Mouse (Mus musculus): ENCODE measurements around the gene Fgfr2. TPM values are rescaled to one million over a fixed set of nuclear protein-coding genes. Genes with fewer than 3 reads are reported as not detected.

Gene Fgfr2
- polyA plus RNA-seq, 1 experiment = 1.7 TPM

GRCm38 (mm10) chr7:131605481-131605880 lies 1517.7 kb downstream of the Fgfr2 start:
- Histone ChIP-seq H3K4me3 (ENCODE audit: insufficient read depth, poor library complexity, severe bottlenecking) (no peak overlapping the region), H3ac (ENCODE audit: control insufficient read depth, insufficient read length, low read depth) (no peak overlapping the region), H3K36me3 (ENCODE audit: control insufficient read depth, insufficient read depth) (no peaks in the 10 kb centered on the region), H3K27me3 (ENCODE audit: control insufficient read depth, insufficient read depth, insufficient read length) (peaks cover 31% of the 10 kb centered on the region), H3K79me3 (ENCODE audit: low read depth) (no peaks in the 10 kb centered on the region), H3K79me2 (ENCODE audit: control insufficient read depth, insufficient read depth) (no peaks in the 10 kb centered on the region)
- TF ChIP-seq USF1 (IDR thresholded peaks at IDR 0.05; ENCODE audit: low read depth) = no peak
- no peak for TF ChIP-seq MYOD1 (IDR thresholded peaks at IDR 0.05; ENCODE audit: control insufficient read depth, insufficient read length, low read depth)
- no peak for TF ChIP-seq MYOG (IDR thresholded peaks at IDR 0.05; ENCODE audit: control insufficient read depth, extremely low read depth, insufficient read length)
- no peak for TF ChIP-seq CTCF (IDR thresholded peaks at IDR 0.05; ENCODE audit: control insufficient read depth, insufficient read depth, insufficient read length)
- TF ChIP-seq CEBPB (IDR thresholded peaks at IDR 0.05; ENCODE audit: low read depth) = no peak
- TF ChIP-seq FOSL1 (IDR thresholded peaks at IDR 0.05; ENCODE audit: insufficient read depth, low read length, poor library complexity, severe bottlenecking) = no peak
- no peak for TF ChIP-seq MAX (IDR thresholded peaks at IDR 0.05)

GRCm38 (mm10) chr7:131604946-131605345 lies 1518.2 kb downstream of the Fgfr2 start:
- peaks cover 35% of the 10 kb centered on the region for H3K27me3 ChIP-seq (ENCODE audit: control insufficient read depth, insufficient read depth, insufficient read length)
- no peaks in the 10 kb centered on the region for H3K79me2 ChIP-seq (ENCODE audit: control insufficient read depth, insufficient read depth)
- no peaks in the 10 kb centered on the region for H3K79me3 ChIP-seq (ENCODE audit: low read depth)
- no peak for TF ChIP-seq FOSL1 (IDR thresholded peaks at IDR 0.05; ENCODE audit: insufficient read depth, low read length, poor library complexity, severe bottlenecking)
- TF ChIP-seq MAX (IDR thresholded peaks at IDR 0.05) = no peak
- H3K36me3 ChIP-seq (ENCODE audit: control insufficient read depth, insufficient read depth) = no peaks in the 10 kb centered on the region
- no peak overlapping the region for H3ac ChIP-seq (ENCODE audit: control insufficient read depth, insufficient read length, low read depth)
- H3K4me3 ChIP-seq (ENCODE audit: insufficient read depth, poor library complexity, severe bottlenecking) = no peak overlapping the region

GRCm38 (mm10) chr7:131603186-131603585 lies 1520.0 kb downstream of the Fgfr2 start:
- no peaks in the 10 kb centered on the region for H3K36me3 ChIP-seq (ENCODE audit: control insufficient read depth, insufficient read depth)
- H3K79me2 ChIP-seq (ENCODE audit: control insufficient read depth, insufficient read depth) = no peaks in the 10 kb centered on the region

GRCm38 (mm10) chr7:131602106-131602505 lies 1521.0 kb downstream of the Fgfr2 start:
- Histone ChIP-seq H3K79me2 (ENCODE audit: control insufficient read depth, insufficient read depth) (no peaks in the 10 kb centered on the region), H3K27me3 (ENCODE audit: control insufficient read depth, insufficient read depth, insufficient read length) (peaks cover 57% of the 10 kb centered on the region), H3ac (ENCODE audit: control insufficient read depth, insufficient read length, low read depth) (no peak overlapping the region), H3K79me3 (ENCODE audit: low read depth) (no peaks in the 10 kb centered on the region), H3K36me3 (ENCODE audit: control insufficient read depth, insufficient read depth) (no peaks in the 10 kb centered on the region), H3K4me3 (ENCODE audit: insufficient read depth, poor library complexity, severe bottlenecking) (no peak overlapping the region)
- TF ChIP-seq CEBPB (IDR thresholded peaks at IDR 0.05; ENCODE audit: low read depth) (no peak), MYOG (IDR thresholded peaks at IDR 0.05; ENCODE audit: control insufficient read depth, extremely low read depth, insufficient read length) (no peak), FOSL1 (IDR thresholded peaks at IDR 0.05; ENCODE audit: insufficient read depth, low read length, poor library complexity, severe bottlenecking) (no peak), CTCF (IDR thresholded peaks at IDR 0.05; ENCODE audit: control insufficient read depth, insufficient read depth, insufficient read length) (no peak), MAX (IDR thresholded peaks at IDR 0.05) (no peak), USF1 (IDR thresholded peaks at IDR 0.05; ENCODE audit: low read depth) (no peak), MYOD1 (IDR thresholded peaks at IDR 0.05; ENCODE audit: control insufficient read depth, insufficient read length, low read depth) (no peak)

More at GRCm38 (mm10) chr7:131603186-131603585, 1520.0 kb downstream of the Fgfr2 start:
- H3K79me3 ChIP-seq (ENCODE audit: low read depth) = no peaks in the 10 kb centered on the region
- no peak overlapping the region for H3K4me3 ChIP-seq (ENCODE audit: insufficient read depth, poor library complexity, severe bottlenecking)
- H3ac ChIP-seq (ENCODE audit: control insufficient read depth, insufficient read length, low read depth) = no peak overlapping the region
- no peak for TF ChIP-seq USF1 (IDR thresholded peaks at IDR 0.05; ENCODE audit: low read depth)
- no peak for TF ChIP-seq MYOD1 (IDR thresholded peaks at IDR 0.05; ENCODE audit: control insufficient read depth, insufficient read length, low read depth)
- no peak for TF ChIP-seq MYOG (IDR thresholded peaks at IDR 0.05; ENCODE audit: control insufficient read depth, extremely low read depth, insufficient read length)
- no peak for TF ChIP-seq CEBPB (IDR thresholded peaks at IDR 0.05; ENCODE audit: low read depth)
- no peak for TF ChIP-seq FOSL1 (IDR thresholded peaks at IDR 0.05; ENCODE audit: insufficient read depth, low read length, poor library complexity, severe bottlenecking)
- no peak for TF ChIP-seq MAX (IDR thresholded peaks at IDR 0.05)
- TF ChIP-seq CTCF (IDR thresholded peaks at IDR 0.05; ENCODE audit: control insufficient read depth, insufficient read depth, insufficient read length) = no peak
- H3K27me3 ChIP-seq (ENCODE audit: control insufficient read depth, insufficient read depth, insufficient read length) = peaks cover 51% of the 10 kb centered on the region

- Histone ChIP-seq H3K36me3 (ENCODE audit: control insufficient read depth, insufficient read depth) (no peaks in the 10 kb centered on the region), H3K79me2 (ENCODE audit: control insufficient read depth, insufficient read depth) (no peaks in the 10 kb centered on the region), H3K79me3 (ENCODE audit: low read depth) (no peaks in the 10 kb centered on the region), H3K4me3 (ENCODE audit: insufficient read depth, poor library complexity, severe bottlenecking) (no peak overlapping the region), H3K27me3 (ENCODE audit: control insufficient read depth, insufficient read depth, insufficient read length) (peaks cover 43% of the 10 kb centered on the region), H3ac (ENCODE audit: control insufficient read depth, insufficient read length, low read depth) (no peak overlapping the region)
- TF ChIP-seq CEBPB (IDR thresholded peaks at IDR 0.05; ENCODE audit: low read depth) (no peak), FOSL1 (IDR thresholded peaks at IDR 0.05; ENCODE audit: insufficient read depth, low read length, poor library complexity, severe bottlenecking) (no peak), MYOD1 (IDR thresholded peaks at IDR 0.05; ENCODE audit: control insufficient read depth, insufficient read length, low read depth) (no peak), USF1 (IDR thresholded peaks at IDR 0.05; ENCODE audit: low read depth) (no peak), MAX (IDR thresholded peaks at IDR 0.05) (no peak), CTCF (IDR thresholded peaks at IDR 0.05; ENCODE audit: control insufficient read depth, insufficient read depth, insufficient read length) (no peak), MYOG (IDR thresholded peaks at IDR 0.05; ENCODE audit: control insufficient read depth, extremely low read depth, insufficient read length) (no peak)
Measured at GRCm38 (mm10) chr7:131598483-131598824, 1524.7 kb downstream of the Fgfr2 start.

DNA sequence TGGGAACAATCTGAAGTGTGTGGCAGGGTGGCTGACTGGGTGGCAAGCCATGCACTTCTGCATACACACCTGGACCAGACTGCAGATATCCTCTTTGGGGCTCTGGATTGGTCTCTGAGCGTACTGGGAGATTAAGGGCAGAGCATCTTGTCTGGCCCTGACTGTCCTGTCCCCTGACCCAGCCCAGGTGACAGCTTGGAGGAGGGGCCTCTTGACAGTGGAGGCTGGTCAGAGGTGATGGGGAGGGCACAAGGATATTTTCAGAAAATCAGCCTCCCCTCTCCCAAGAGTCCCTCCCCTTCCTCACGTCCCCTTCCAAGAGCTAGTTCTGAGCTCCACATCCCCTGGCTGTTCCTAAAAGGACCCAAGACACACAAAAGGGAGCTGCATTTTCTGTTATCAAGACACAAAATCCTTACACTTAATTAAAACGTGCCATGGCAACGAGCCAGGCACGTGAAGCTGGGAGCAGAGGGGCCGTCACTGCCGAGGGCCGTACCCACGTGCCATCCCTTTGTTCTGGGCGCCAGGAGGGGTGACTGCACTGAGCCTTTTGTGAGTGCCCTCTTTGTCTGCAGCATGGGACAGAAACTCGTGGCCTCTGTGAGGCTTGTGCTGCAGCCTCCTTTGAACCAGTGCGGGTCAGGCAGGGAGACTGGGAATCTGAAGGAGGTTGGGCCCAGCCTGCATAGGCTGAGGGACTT lies 1525.2 kb downstream of the Fgfr2 start:
- Histone ChIP-seq H3K79me3 (ENCODE audit: low read depth) (no peaks in the 10 kb centered on the region), H3K27me3 (ENCODE audit: control insufficient read depth, insufficient read depth, insufficient read length) (peaks cover 43% of the 10 kb centered on the region), H3K79me2 (ENCODE audit: control insufficient read depth, insufficient read depth) (no peaks in the 10 kb centered on the region), H3K4me3 (ENCODE audit: insufficient read depth, poor library complexity, severe bottlenecking) (no peak overlapping the region), H3ac (ENCODE audit: control insufficient read depth, insufficient read length, low read depth) (no peak overlapping the region), H3K36me3 (ENCODE audit: control insufficient read depth, insufficient read depth) (no peaks in the 10 kb centered on the region)
- no peak for TF ChIP-seq USF1 (IDR thresholded peaks at IDR 0.05; ENCODE audit: low read depth)
- no peak for TF ChIP-seq MYOD1 (IDR thresholded peaks at IDR 0.05; ENCODE audit: control insufficient read depth, insufficient read length, low read depth)
- no peak for TF ChIP-seq CEBPB (IDR thresholded peaks at IDR 0.05; ENCODE audit: low read depth)
- no peak for TF ChIP-seq CTCF (IDR thresholded peaks at IDR 0.05; ENCODE audit: control insufficient read depth, insufficient read depth, insufficient read length)
- no peak for TF ChIP-seq MAX (IDR thresholded peaks at IDR 0.05)
- TF ChIP-seq FOSL1 (IDR thresholded peaks at IDR 0.05; ENCODE audit: insufficient read depth, low read length, poor library complexity, severe bottlenecking) = no peak
- TF ChIP-seq MYOG (IDR thresholded peaks at IDR 0.05; ENCODE audit: control insufficient read depth, extremely low read depth, insufficient read length) = no peak
